Mouse (Mus musculus): ENCODE results near the gene Gsk3b. TPM values are rescaled to one million over a fixed set of nuclear protein-coding genes. Genes with fewer than 3 reads are reported as not detected.
"Not testable (repeated sequence)": the region's sequence is repeated elsewhere in the genome, so short reads cannot be mapped to it uniquely, and the experiment has no call there.

The Gsk3b gene
- 130 and 156 TPM in 2 replicates for polyA plus RNA-seq (2014; fragmentation: Nextera tagmentation; extraction: Ambion mirVana)

DNA sequence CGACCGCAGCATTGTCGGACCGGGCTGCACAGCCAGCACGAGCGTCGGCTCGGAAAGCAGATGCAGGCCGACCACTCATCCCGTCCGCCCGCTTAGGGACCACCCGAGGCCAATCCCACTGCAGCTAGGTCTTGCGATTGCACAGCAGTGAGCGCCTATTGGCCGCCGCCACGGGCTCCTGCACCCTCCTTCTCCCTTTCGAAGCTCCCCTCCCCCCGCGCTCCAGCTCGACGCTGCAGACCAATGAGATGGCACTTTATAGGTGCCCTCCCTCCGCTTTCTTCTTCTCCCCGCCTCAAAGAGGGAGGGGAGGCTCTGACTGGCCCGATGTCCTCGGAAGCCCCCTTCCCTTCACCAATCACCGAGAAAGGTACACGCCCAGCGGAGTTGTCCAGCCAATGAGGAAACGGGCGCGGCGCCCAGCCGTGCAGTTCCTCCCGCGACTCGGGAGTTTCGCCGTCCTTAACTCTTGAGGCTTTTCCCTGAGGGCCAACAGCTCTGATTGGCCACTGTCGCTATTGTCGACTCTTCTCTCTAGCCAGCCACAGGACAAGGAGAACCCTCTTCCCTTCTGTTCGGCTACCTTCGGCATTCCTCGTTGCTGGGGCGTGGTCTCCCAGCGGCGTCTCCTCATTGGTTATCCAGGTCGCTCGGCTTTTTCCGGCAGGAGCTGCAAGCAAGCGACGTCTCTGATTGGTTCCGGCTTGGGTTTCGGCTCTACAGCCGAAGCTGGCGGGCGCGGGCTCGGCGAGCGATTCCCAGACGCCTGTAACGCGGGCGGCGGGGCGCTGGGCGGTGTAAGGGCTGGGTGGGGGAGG lies at the start of gene Gsk3b:
Gene Gsk3b, plus strand, starts transcription at position 373 of the 818 bp plus-strand sequence.
- peak; percentile 92 for ATAC-seq
- Histone ChIP-seq H3K27ac (ENCODE audit: low read depth, low read length) (peak within 1 kb of the TSS; percentile 100), H3K9me3 (replicated peaks; ENCODE audit: control insufficient read depth, low read length) (no peaks in the 10 kb centered on the region), H3K36me3 (ENCODE audit: control insufficient read depth, insufficient read depth, low read length) (no peaks in the 10 kb centered on the region), H3K4me2 (ENCODE audit: low read length) (peak within 1 kb of the TSS; percentile 94), H3K27me3 (replicated peaks; ENCODE audit: control insufficient read depth, insufficient read depth, low read length) (no peaks in the 10 kb centered on the region), H3K9ac (ENCODE audit: low read length) (peak within 1 kb of the TSS; percentile 99), H3K4me3 (ENCODE audit: low read depth, low read length) (peak within 1 kb of the TSS; percentile 98), H3K4me1 (ENCODE audit: control insufficient read depth, insufficient read depth, low read length) (peaks cover 14% of the 10 kb centered on the region)
- DNase-seq (ENCODE audit: low spot score): peak; percentile 100
- under 1% methylated on average over 68 of the region's 69 CpGs for WGBS

DNA sequence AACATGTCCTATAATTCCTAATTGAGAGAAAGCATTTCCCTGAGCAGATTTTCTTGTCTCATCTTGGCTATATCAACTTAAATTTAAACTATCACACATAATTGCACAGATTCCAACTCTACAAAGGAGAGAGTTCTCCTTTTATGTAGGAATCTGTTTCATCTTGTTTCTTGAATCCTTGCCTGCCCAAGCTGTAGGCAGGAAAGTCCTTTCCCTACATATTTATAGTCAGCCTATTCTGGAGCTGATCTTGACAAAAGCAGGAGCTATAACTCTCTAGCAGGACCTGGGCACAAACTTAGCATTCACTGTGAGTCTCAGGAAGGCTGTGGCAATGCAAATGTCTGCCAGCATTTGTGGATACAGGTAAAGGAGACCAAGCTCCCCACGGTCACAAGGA lies 46.6 kb upstream of the Gsk3b start:
- ATAC-seq (no peak), DNase-seq (ENCODE audit: low spot score) (no peak)
- 87% methylated on average over 1 of the region's 1 CpGs for WGBS
- no peaks in the 10 kb centered on the region for H3K27me3 ChIP-seq (replicated peaks; ENCODE audit: control insufficient read depth, insufficient read depth, low read length)
- no peak overlapping the region for H3K27ac ChIP-seq (ENCODE audit: low read depth, low read length)
- no peak overlapping the region for H3K4me3 ChIP-seq (ENCODE audit: low read depth, low read length)
- no peak overlapping the region for H3K9ac ChIP-seq (ENCODE audit: low read length)
- no peaks in the 10 kb centered on the region for H3K9me3 ChIP-seq (replicated peaks; ENCODE audit: control insufficient read depth, low read length)
- no peak overlapping the region for H3K4me2 ChIP-seq (ENCODE audit: low read length)
- H3K36me3 ChIP-seq (ENCODE audit: control insufficient read depth, insufficient read depth, low read length): no peaks in the 10 kb centered on the region
- H3K4me1 ChIP-seq (ENCODE audit: control insufficient read depth, insufficient read depth, low read length): no peaks in the 10 kb centered on the region

DNA sequence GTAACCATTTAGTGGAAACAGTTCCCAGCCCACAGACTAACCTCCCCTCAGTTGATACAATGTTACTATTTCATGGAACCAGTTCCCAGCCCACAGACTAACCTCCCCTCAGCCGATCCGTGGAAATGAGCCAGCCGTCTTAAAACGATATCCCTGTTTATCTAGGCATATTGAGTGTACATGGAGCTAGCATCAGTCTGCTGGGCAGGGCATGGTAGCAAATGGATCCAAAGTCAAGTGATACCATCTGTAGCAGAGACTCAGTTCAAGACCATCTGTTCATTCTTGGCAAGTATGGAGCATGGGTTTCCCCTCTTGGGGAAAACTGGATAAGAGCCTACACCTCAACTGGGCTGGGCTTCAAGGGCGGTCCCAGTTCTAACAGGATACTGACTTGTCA lies 44.2 kb upstream of the Gsk3b start:
- 68% methylated on average over 5 of the region's 5 CpGs for WGBS
- H3K9me3 ChIP-seq (replicated peaks; ENCODE audit: control insufficient read depth, low read length): no peaks in the 10 kb centered on the region
- ATAC-seq (peak; percentile 82; the same call in 1 of the 2 replicates), DNase-seq (ENCODE audit: low spot score) (peak; percentile 70)
- H3K9ac ChIP-seq (ENCODE audit: low read length): no peak overlapping the region
- no peak overlapping the region for H3K27ac ChIP-seq (ENCODE audit: low read depth, low read length)
- H3K4me3 ChIP-seq (ENCODE audit: low read depth, low read length): no peak overlapping the region
- H3K4me2 ChIP-seq (ENCODE audit: low read length): no peak overlapping the region
- H3K36me3 ChIP-seq (ENCODE audit: control insufficient read depth, insufficient read depth, low read length): no peaks in the 10 kb centered on the region
- no peaks in the 10 kb centered on the region for H3K27me3 ChIP-seq (replicated peaks; ENCODE audit: control insufficient read depth, insufficient read depth, low read length)
- H3K4me1 ChIP-seq (ENCODE audit: control insufficient read depth, insufficient read depth, low read length): no peaks in the 10 kb centered on the region

DNA sequence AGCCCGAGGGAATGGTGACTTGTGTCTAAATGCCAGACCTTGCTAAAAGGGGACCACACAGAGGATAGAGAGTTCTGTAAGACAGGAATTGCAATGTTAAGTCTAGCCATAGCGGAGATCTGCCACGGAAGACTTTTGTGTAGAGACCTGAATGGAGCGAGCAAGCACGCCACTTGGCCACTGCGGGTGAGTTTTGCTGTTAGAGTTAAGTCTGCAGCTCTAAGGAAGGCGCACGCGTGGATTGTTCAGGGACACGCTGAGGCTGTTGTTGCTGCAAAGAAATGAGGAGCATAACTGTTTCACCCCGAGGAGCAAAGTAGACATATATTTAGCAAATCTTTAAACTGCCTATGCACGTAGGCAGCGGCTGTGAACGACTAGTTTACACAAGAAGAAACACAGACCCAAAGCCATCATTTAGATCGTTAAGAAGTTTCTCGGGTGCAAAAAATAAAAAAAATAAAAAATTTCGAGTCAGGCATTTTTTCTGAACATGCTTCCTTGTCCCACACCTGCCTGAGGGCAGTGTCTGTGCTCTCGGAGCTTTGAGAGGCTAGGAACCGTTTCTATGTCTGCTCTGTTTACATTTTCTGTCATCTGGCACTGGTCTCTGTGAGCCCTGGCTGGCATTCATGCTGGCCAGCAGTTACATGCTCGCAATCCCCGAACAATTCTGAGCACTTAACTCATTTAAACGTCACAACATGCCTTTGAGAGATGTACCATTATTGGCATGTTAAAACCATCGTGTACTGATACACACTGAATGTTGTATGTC lies 40.8 kb upstream of the Gsk3b start:
- H3K27ac ChIP-seq (ENCODE audit: low read depth, low read length): no peak overlapping the region
- no peak overlapping the region for H3K4me3 ChIP-seq (ENCODE audit: low read depth, low read length)
- ATAC-seq (no peak), DNase-seq (ENCODE audit: low spot score) (peak; percentile 13)
- H3K9me3 ChIP-seq (replicated peaks; ENCODE audit: control insufficient read depth, low read length): no peaks in the 10 kb centered on the region
- no peak overlapping the region for H3K4me2 ChIP-seq (ENCODE audit: low read length)
- no peaks in the 10 kb centered on the region for H3K4me1 ChIP-seq (ENCODE audit: control insufficient read depth, insufficient read depth, low read length)
- no peaks in the 10 kb centered on the region for H3K27me3 ChIP-seq (replicated peaks; ENCODE audit: control insufficient read depth, insufficient read depth, low read length)
- WGBS: 61% methylated on average over 23 of the region's 23 CpGs
- H3K36me3 ChIP-seq (ENCODE audit: control insufficient read depth, insufficient read depth, low read length): no peaks in the 10 kb centered on the region
- H3K9ac ChIP-seq (ENCODE audit: low read length): no peak overlapping the region

DNA sequence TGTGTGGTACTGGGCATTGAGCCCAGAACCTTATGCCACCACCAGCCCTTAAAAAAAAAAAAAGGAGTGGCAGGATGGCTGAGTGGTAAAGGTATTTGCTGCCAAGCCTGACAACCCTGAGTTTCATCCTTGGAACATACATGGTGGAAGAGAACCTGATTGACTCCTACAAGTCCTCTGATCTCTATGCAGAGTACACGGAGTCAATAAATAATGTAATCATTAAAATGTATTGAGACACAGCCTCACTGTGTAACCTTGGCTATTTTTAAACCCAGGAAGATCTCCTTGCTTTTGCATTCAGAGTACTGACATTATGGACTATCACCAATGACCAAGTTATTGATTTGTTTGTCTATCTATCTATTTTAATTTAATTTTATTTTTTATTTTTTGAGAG lies 30.9 kb upstream of the Gsk3b start:
- H3K9ac ChIP-seq (ENCODE audit: low read length): no peak overlapping the region
- no peak overlapping the region for H3K27ac ChIP-seq (ENCODE audit: low read depth, low read length)
- no peaks in the 10 kb centered on the region for H3K27me3 ChIP-seq (replicated peaks; ENCODE audit: control insufficient read depth, insufficient read depth, low read length)
- H3K4me1 ChIP-seq (ENCODE audit: control insufficient read depth, insufficient read depth, low read length): no peaks in the 10 kb centered on the region
- DNase-seq (ENCODE audit: low spot score) (no peak), ATAC-seq (no peak)
- no peaks in the 10 kb centered on the region for H3K36me3 ChIP-seq (ENCODE audit: control insufficient read depth, insufficient read depth, low read length)
- no peaks in the 10 kb centered on the region for H3K9me3 ChIP-seq (replicated peaks; ENCODE audit: control insufficient read depth, low read length)
- H3K4me2 ChIP-seq (ENCODE audit: low read length): no peak overlapping the region
- H3K4me3 ChIP-seq (ENCODE audit: low read depth, low read length): no peak overlapping the region
- 94% methylated on average over 1 of the region's 1 CpGs for WGBS

DNA sequence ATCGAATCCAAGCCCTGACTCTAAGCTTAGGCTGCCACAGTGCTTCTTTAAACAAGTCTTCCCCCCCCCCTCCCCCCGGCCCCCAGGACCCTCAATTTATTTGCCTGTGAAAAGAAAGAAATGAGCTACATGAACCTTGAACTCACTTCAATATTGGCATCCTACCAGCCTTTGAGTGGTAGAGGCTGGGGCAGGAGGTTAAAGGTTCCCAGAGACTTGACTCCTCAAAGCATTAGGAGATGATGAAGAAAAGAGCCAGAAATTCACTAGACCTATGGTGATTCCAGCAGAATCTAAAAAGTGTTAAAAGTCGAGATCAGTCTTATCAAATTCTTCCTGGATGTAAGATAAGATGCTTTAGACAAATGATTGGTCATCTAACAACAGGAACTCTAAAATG lies 30.0 kb upstream of the Gsk3b start:
- DNase-seq (ENCODE audit: low spot score) (no peak), ATAC-seq (no peak)
- no peak overlapping the region for H3K4me2 ChIP-seq (ENCODE audit: low read length)
- H3K4me1 ChIP-seq (ENCODE audit: control insufficient read depth, insufficient read depth, low read length): no peaks in the 10 kb centered on the region
- H3K36me3 ChIP-seq (ENCODE audit: control insufficient read depth, insufficient read depth, low read length): no peaks in the 10 kb centered on the region
- H3K27me3 ChIP-seq (replicated peaks; ENCODE audit: control insufficient read depth, insufficient read depth, low read length): no peaks in the 10 kb centered on the region
- H3K27ac ChIP-seq (ENCODE audit: low read depth, low read length): no peak overlapping the region
- 92% methylated on average over 3 of the region's 3 CpGs for WGBS
- H3K9ac ChIP-seq (ENCODE audit: low read length): no peak overlapping the region
- H3K9me3 ChIP-seq (replicated peaks; ENCODE audit: control insufficient read depth, low read length): no peaks in the 10 kb centered on the region
- H3K4me3 ChIP-seq (ENCODE audit: low read depth, low read length): no peak overlapping the region

DNA sequence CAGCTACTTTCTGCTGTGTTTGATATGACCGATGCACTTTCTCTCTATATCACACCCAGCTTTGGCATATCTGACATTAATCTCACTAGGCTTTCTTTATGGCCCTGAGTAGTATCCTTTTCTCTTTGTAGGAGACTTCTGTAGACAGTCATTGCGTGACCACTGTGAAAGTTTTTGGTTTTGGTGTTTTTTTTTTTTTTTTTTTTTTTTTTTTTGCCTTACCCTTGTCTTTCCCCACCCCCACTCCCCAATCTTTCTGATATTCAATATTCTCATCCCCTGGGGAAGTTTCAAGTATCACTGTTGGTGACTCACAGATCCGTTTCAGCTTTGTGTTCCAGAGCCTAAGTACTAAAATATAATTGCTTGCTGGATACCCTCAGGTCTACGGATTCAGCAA lies 29.2 kb upstream of the Gsk3b start:
- DNase-seq (ENCODE audit: low spot score) (no peak), ATAC-seq (no peak)
- Histone ChIP-seq H3K4me2 (ENCODE audit: low read length) (no peak overlapping the region), H3K27ac (ENCODE audit: low read depth, low read length) (no peak overlapping the region), H3K27me3 (replicated peaks; ENCODE audit: control insufficient read depth, insufficient read depth, low read length) (no peaks in the 10 kb centered on the region), H3K36me3 (ENCODE audit: control insufficient read depth, insufficient read depth, low read length) (no peaks in the 10 kb centered on the region), H3K9ac (ENCODE audit: low read length) (no peak overlapping the region), H3K9me3 (replicated peaks; ENCODE audit: control insufficient read depth, low read length) (no peaks in the 10 kb centered on the region), H3K4me1 (ENCODE audit: control insufficient read depth, insufficient read depth, low read length) (no peaks in the 10 kb centered on the region), H3K4me3 (ENCODE audit: low read depth, low read length) (no peak overlapping the region)
- WGBS: 96% methylated on average over 4 of the region's 4 CpGs

DNA sequence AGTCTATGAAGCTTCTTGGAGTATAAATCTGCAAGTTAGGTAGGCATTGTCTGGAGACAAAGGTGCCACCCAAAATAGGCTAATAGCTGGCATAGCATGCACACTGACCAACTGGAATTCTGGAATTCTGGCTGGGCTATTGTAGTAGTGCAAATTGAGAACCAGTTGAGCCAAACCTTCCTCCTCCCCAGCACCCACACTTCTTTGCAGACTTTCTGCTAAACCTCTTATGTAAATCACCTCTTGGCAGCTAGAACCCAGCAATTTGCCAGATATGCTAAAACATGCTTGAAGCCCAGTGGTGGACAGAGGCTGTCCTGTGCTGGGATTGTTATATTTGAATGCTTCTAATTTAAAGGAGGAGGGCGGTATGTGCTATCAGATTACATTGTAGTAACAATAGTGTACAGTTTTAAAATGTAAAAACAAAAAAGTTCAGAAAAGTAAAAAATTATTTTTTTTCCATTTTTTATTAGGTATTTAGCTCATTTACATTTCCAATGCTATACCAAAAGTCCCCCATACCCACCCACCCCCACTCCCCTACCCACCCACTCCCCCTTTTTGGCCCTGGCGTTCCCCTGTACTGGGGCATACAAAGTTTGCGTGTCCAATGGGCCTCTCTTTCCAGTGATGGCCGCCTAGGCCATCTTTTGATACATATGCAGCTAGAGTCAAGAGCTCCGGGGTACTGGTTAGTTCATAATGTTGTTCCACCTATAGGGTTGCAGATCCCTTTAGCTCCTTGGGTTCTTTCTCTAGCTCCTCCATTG lies 14.8 kb upstream of the Gsk3b start:
- Histone ChIP-seq H3K27ac (ENCODE audit: low read depth, low read length) (0 out of 2 replicates have a peak overlapping the region, but pooled peaks have one; percentile 18), H3K9me3 (replicated peaks; ENCODE audit: control insufficient read depth, low read length) (peaks cover 14% of the 10 kb centered on the region)
- H3K36me3 ChIP-seq (ENCODE audit: control insufficient read depth, insufficient read depth, low read length); H3K4me2 ChIP-seq (ENCODE audit: low read length); H3K4me3 ChIP-seq (ENCODE audit: low read depth, low read length); H3K27me3 ChIP-seq (replicated peaks; ENCODE audit: control insufficient read depth, insufficient read depth, low read length); H3K9ac ChIP-seq (ENCODE audit: low read length); H3K4me1 ChIP-seq (ENCODE audit: control insufficient read depth, insufficient read depth, low read length): not testable (repeated sequence)
- DNase-seq (ENCODE audit: low spot score) (peak; percentile 89), ATAC-seq (peak; percentile 91)
- WGBS: 50% methylated on average over 1 of the region's 5 CpGs
